Mouse (Mus musculus) adrenal gland (tissue): ENCODE measurements around the gene Skap2.

ENCODE experiments used
- intact Hi-C: fragments of 180-260 bp; cut with DNase I; formaldehyde crosslinking; loops from one replicate; pipeline ENCODE4 v1.15.1; 2025
- long read RNA-seq, 2 experiments: library from polyadenylated mRNA; unstranded; transcript quantifications; one replicate each; pipeline ENCODE4 v2.0.0; 2020; ENCODE audit warnings: borderline replicate concordance in 1 of 2; ENCODE audit not compliant: insufficient replicate concordance in 1 of 2

The Skap2 gene
- long read RNA-seq, experiment 1, transcript Skap2-205 (13 exons, 3,382 nt): major isoform, 44 of 50 reads
- long read RNA-seq, experiment 1, partial matches to known transcripts: 1 of 50 reads
- long read RNA-seq, experiment 1, other reads (novel, unspliced or antisense): 5 of 50 reads
- long read RNA-seq, experiment 2, transcript Skap2-205 (13 exons, 3,382 nt): major isoform, 53 of 58 reads
- long read RNA-seq, experiment 2, partial matches to known transcripts: 1 of 58 reads
- long read RNA-seq, experiment 2, other reads (novel, unspliced or antisense): 4 of 58 reads

DNA sequence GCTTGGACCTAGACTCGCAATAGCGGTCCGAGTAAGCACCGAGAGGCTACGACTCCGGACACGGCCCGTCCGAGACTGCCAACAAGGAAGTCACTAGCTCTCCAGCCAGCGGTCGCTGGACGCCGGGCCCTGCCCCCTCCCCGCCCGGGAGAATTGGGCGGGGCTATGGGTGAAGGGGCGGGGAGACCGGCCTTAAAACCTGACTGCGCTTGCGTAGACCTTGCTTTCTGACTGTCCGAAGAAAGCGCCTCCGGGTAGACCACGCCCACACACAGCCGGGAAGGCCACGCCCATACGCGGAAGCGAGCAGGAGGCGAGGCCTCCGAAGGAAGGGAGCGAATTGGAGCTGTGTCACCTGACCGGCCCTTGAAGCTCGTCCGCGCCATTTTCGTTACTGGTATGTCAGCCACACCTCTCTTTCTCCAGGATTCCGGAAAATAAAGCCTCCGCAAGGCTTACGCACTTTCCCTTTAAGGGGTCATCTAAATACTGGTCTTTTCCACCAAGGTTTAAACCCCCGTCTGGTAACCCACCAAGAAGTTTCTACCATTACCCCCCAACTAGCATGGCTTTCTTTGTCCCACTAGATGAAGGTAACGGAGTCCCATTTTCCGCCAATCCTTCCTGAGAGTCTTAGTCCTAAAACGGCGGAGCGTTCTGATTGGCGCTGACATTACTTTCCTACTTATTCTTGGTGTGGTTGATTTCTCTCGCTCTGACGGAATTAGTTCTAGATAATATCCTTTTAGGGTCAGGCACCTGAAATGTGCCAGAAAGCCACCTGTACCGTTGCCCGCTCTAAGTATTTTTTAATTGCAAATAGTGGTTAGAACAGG, at the start of gene Skap2:
Skap2 (minus strand) TSS at position 141 of the 836 bp plus-strand sequence.
- intact Hi-C loops: no loop called here

DNA sequence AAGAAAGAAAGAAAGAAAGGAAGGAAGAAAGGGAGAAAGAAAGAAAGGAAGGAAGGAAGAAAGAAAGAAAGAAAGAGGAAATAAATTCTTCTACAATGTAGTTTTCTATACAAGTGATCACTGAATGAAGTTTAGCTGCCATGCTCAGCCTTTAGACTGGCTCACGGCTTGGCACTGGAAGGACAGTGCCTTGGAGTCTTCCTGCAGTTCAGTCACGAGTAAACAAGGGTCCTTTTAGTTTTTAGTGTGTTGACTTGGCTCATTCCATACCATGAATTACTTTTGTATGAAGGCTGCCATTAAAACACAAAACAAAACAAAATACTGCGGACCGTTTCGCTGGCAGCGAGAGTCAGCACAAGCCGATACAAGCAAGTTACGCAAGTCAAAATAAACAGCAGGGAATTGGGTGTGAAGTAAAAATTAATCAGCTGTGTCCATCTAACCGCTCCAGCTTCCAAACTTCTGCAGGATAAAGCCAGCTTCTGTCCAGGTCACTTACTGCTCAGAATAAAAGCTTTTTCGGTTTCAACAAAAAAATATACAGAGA, 46.6 kb upstream of the Skap2 start:
- intact Hi-C loops: no loop called here

DNA sequence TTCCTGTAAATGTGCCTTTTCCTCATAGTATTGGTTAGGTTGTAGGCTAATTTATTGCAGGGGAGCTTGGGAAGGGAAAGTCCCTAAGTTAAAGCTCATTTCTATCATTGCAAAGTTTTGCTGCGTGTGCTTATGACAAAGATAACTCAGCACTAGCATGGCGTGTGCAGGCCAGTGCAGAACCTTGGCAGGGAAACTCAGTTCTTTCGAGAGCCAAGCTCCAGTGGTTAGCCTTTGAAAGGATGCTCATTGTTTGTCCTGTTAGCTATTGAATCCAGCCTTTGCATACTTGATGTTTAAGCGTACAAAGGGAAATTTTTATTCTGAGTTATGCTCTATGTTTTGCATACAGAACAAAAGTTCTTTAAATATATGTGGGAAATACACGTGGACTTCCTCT, 45.8 kb upstream of the Skap2 start:
- intact Hi-C loops: no loop called here

DNA sequence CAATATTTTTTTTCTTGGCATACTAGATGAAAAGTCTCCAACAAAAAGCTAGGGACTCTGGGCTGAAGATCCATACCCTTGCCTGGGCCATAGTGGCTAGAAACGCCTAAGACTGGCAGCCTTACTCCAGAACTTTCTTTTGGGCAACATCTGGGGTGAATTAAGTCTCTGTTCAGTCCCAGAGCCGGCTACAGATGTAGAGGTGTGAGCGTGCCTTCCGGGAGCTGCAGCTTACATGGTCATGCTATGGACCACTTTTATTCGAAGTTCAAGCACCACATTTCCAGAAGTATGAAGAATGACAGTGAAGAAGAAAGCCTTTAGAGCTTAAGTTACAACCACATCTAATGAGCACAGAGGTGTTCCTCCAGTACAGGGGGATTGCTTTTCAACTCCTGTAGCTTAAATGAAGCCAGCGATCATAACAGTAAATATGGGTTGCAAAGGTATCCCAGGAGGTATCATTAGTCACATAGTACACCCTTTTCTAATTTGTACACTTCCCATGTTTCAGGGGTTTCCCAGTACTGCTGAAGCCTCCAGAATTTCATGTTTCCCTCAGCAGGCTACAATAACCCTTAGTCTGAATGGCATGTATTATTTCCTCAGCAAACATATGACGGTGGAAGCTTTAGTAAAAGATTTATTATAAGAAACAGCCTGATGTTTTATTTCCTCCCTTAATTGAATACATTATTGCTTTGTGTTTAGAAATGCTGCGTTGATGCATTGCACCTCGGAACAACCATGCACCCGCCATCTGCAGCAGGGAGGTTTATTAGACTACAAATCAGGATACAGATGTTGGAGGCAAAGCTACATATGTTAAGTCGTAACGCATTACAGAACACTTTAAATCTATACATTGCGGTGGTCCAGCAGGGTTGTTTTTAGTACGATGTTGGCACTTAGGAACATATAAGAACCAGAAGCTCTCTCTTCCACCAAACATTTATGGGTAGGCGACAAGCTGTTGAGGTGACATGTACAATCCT, 41.5 kb upstream of the Skap2 start:
- intact Hi-C loops: no loop called here

DNA sequence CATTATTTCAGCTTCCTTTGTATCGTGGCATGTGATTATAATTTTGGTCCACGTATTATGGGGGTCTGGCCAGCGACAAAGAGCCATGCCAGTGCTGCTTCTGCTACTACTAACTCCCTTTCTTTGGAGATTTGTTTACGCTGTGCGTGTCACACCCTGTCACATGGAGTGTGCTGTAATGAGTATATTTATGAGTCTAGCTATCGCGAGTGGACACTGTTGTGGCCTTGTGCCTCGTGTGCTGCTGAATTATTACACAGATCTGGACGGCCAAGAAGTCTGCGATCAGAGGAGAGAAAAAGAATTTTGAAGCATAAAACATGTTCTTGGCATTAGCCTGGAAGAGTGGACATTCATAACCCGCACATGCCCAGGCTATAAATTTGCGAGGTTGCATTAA, 37.7 kb upstream of the Skap2 start:
- intact Hi-C loops: no loop called here

DNA sequence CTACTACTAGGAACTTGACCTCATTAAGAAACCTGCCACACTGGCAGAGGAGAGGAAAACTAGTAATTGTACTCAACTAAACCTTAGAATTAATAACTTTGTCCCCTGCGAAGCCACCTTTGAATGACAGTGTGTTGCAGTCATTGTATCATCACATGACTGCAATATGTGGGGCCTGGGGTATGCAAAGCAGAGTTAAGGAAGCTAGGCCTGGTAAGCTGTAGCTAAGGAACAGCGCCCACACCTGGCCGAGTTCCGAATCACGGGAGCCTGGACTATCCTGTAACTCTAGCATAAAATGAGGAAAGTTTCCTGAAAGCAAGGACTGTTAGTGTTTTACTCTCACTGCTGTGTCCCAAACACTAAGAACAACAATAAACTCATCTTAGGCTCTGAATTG, 33.2 kb upstream of the Skap2 start:
- intact Hi-C loops: no loop called here

DNA sequence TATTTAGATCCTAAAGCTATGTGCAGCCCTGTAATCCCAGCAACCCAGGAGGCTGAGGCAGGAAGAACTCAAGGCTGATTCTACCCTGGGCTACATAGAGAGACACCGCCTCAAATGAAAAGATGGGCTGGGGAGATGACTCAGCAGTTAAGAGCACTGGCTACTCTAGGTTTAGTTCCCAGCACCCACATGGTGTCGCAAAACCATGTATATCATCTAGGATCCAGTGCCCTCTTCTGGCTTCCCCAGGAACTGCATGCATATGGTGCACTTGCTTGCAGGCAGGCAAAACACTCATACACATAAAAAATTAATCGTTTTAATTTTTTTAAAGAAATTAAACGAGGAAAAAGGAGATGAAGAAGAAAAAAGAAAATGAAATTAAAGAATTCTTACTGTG, 23.7 kb upstream of the Skap2 start:
- intact Hi-C loops: no loop called here

DNA sequence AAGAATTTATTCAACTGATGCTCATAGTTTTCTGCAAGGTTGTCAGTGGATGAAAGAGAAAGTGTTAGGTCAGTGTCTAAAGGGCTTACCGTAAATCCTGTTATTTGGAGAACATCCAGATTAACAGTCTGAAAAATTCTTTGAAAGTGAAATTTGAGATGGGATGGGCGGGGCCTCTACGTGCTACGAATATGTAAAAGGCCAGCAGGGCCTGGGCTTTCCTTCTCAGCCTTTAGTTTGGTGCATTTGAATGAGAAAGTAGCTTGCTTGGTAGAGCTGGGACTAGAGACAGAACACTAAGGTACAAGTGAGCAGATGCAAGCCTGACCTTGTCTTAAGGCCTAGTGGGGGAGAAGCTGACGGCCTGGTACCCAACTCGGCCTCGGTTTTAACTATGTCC, 18.8 kb upstream of the Skap2 start:
- intact Hi-C loops: no loop called here

DNA sequence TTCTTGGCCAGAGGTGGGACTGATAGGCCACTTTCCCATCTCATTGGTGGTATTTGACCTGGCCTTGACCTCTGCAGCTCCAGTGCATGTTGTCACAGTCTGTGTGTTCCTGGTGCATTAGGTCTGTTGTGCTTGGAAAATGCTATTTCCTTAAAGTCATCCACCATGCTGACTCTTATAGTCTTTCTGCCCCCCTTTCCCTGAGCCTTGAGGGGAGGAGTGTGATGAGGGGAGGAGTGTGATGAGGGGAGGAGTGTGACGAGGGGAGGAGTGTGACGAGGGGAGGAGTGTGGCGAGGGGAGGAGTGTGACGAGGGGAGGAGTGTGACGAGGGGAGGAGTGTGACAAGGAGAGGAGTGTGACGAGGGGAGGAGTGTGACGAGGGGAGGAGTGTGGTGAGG, 15.8 kb upstream of the Skap2 start:
- intact Hi-C loops: no loop called here

DNA sequence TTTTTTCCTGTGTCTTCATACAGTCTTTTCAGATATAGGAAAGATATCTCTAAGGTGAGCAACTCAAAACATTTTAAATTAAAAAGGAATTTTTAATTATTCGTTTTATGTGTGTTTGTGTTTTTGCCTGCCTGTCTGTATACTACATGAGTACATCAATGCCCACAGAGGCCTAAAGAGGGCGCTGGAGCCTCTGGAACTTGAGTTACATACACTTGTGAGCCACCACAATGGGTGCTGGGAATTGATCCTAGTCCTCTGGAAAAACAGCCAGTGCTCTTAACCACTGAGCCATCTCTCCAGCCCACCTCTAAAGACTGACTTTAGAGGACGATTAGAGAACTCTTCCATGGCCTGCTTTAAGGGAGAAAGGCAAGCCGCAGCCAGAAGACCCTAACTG, 14.8 kb upstream of the Skap2 start:
- intact Hi-C loops: no loop called here

DNA sequence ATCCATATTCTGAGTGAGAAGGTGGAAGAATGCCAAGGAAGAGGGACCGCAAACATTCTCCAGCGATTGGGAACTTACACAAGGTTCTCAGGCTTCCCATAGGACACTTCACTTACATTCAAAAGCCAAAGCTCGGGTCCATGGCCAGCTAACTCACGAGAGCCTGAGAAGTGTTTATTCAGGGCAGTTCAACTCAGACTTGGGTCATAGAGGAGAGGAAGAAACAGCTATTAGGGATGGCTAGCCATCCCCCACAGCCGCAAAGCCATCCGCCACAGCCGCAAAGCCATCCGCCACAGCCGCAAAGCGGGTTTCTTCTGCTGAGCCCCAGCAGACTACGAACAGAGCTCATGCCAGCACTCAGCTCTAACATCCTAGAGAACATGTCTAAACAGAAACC, 13.9 kb upstream of the Skap2 start:
- intact Hi-C loops: no loop called here

DNA sequence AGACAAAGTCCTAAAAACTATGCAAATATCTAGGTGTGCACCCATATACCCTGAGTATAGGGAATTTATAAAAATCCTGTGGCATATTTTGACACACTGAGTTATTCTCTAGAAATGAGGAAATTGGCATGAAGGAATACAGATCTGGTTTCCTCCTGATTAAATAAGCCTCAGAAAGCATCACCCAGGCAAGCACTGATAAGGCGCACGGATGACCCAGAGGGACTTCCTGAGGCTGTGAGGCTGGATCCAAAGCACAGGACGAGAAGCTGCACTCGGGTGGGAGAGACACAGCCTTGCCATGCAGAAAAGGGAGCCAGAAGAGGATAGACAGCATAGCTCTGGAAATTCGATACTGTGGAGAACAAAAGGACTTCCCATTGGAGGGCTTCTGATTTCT, 12.4 kb upstream of the Skap2 start:
- intact Hi-C loops: no loop called here

DNA sequence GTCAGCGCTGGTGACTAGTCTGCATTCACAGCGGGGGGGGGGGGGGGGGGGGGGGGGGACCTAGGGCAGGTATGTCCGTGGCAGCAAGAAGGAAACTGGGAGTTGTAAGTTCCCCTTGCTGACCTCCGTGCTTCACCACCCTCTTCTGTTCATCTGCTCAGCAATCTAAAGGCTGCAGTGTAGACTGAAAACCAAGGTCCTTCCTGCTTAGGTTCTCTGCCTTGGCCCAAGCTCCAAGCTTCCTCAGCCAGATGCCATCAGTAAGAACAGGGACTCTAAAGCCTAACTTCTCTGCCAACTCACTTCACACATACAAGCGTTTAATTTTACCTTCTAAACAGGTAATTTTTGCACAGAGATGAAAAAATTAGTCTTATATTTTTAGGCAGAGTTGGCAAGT, 10.0 kb upstream of the Skap2 start:
- intact Hi-C loops: no loop called here

DNA sequence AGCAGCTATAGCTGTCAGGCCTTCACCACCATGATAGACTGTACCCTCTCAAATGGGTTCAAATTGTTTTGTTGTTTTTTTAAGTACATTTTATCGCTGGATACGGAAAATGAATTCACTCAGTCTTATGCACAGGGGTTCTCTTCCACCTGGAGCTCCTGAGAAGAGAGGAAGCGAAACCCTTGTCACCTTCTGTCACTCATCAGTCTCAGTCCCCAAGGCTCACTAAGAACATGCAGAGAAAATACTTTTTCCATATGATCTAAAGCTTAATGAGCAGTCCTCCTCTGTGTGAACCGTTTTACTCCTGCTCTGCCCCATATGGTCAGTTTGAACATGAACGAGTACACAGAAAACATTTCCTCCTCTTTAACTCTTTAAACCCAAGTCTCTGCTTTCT, 7.9 kb upstream of the Skap2 start:
- intact Hi-C loops: no loop called here

DNA sequence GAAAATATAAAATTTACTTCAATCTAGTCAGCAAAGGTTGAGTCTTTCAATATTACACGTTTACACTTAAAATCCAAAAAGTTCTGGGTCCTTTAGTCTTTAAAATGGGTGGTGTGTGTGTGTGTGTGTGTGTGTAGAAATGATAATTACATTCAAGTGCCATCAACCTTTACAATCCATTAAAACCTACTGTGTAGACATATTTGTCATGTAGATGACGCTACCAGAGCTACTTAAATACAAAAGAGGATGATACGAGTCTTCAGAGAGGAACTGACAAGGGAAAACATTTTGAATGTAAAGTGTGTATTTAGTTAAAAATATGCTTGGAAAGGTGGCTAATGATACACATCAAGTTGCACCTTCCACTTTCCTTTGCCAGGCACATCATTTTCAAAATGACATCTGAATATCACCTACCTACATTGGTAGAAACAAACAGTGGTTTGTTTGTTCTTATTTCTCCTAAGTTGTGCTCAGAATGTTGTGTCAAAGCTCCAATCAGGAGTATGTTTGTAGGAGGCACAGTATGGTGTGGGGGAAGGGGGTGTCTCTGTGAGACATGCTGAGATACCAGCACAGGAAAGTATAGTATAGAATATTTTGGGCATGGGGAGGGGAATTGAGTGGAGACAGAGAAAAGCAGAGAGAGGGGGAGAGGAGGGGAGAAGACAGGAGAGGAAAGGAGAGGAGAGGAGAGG, 1.0 kb upstream of the Skap2 start:
- intact Hi-C loops: no loop called here

DNA sequence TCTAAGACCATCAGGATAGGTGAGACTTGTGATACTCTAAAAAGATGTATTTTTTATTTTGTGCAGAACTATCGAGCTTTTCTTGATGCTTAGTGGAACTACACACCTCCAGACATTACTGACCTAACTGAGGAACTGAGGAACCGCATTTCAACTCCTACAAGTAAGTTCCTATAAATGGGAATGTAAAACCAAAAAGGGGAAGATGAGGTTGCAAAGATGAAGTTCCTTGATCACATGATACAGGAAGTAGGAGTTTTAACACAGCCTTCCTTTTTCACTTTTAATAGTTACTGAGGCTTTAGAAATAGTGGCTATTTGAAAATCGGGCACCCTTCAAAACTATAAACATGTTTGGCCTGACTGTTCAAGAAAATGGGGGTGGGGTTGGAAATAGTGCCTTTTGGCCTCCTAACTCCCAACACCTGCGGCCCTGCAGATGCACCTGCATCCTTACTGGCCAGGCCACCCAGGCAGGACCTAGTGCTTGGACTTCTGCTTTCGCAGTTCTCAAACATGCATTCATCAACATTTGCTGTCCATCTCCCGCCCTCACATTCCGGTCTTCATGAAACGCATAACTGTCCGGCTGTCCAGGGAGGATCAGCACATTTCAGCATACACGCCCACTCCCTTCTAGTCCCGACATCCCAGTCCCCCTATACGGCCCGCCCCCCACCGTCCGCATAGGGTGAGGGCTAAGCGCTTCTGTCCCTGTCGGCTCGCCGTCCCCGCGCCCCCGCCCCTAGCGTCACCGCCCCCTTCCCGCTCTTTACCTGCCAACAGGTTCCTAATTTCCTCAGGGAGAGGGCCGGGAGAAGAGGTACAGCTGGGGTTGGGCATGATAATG, 565 bp downstream of the Skap2 start:
- intact Hi-C loops: no loop called here

DNA sequence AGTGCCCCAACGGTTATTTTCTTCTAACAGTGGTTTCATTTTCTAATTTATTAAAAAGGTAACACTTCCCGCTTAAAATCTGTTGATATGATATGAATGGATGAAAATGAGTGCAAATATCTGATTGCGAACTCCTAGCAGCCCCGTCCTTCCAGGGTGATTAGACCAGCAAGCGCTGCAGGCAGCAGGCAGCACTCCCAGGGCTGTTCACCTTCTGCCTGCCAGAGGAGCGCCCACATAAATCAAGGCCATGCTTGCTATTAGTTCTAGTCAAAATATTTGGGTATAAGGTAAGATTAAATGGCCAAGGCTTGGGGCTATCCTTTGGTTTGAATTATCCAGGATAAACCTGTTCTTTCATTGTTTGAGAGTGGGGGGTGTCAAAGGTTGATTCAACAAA, 3.0 kb downstream of the Skap2 start:
- intact Hi-C loops: loop anchor here (5.0 to 10.0 kb wide), 2 partner anchors 153 to 825 kb away; partner anchors contain the start of gene Hoxa2

DNA sequence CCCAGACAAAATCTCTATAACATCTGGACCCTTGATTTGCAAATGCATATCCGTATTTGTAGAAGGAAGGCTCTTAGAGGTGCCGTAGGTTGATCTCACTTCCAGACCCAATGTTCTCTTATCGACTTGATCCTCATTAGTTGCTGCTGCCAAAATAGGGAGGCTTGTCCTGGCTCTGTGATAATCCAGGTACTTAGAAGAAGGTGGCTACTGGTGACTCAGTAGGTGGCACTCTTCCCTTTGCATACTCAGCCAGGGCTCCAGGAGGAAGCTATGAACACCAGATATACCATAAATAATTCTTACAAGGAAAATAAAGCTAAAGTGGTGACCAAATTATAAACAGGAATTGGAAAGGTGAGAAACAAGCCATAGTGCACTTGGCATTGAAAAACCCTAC, 3.6 kb downstream of the Skap2 start:
- intact Hi-C loops: loop anchor here (5.0 to 10.0 kb wide), 2 partner anchors 154 to 824 kb away; partner anchors contain the start of gene Hoxa2

DNA sequence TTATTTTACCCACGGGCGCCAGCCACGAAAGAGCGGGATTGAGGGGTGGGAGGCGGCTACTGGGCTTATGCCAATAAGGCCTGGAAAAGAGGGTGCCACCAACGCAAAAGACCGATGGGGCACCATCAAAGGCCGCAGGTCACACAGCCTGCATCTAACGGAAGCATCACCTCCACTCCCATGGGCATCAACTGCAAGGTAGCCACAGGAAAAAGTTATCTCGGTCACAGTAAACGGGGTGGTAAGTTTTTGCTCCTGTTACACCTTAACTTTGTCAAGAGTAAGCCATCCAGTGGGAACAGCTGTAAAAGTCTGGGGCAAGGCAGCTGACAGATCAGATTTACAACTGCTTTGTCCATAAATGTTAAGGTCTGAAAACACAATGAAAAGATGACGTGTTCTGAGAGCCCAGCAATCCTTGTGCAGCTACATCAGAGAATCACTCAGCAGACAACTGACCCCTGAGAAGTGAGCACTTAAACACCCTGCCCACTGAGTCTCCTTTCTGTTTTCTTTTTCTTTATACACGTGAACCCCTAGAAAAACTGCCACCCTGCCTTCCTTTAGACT, 5.6 kb downstream of the Skap2 start:
- intact Hi-C loops: loop anchor here (5.0 to 10.0 kb wide), 2 partner anchors 156 to 822 kb away; partner anchors contain the start of gene Hoxa2
